Mouse (Mus musculus) adrenal gland, adult (tissue): ENCODE results near the gene Srsf4.

Source experiments
- DNase-seq, 2 experiments: peaks; one replicate each; pipeline ENCODE4 v3.0.0; 2022 to 2023; ENCODE audit warnings: low spot score in 1 of 2; ENCODE audit not compliant: inconsistent age in 2 of 2

Gene Srsf4

DNA sequence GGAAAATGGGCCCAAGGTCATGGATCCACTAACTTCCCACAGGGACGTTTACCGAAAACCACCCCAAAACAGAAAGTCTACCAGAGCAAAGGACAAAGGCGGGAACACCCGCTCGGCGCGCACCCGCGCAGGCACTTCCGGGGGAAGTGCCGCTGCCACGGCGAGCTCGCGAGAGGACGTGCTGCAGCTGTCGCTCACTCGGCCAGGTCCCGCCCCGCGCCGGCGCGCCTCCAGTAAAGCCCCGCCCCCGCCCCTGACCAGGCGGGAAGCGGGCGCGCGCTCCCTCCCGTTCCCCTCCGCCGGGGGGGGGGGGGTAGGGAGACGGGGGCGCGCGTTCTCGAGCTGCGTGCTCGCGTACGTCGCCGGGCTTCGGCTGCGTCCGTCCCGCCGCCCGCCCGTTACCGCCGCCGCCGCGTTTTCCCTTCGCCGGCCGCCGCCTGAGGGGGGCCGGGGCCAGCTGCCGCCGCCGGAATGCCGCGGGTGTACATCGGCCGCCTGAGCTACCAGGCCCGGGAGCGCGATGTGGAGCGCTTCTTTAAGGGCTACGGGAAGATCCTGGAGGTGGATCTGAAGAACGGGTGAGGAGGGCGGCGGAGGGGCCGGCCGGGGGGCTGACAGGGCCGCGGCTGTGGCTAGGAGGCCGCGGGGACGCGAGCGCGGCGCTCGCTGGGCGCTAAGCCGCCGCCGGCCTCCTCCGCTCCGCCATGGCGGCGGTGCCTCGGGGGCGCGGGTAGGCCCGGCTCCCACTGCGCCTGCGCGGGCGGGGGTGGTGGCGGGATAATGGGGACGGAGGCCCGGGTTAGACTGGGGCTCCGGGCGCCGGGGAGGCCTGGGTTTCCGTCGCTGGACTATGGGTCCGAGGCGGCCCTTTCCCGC is at the start of gene Srsf4:
Srsf4 (plus strand) TSS at position 325 of the 876 bp plus-strand sequence.
- DNase-seq, result peak; percentile 96 to 97

DNA sequence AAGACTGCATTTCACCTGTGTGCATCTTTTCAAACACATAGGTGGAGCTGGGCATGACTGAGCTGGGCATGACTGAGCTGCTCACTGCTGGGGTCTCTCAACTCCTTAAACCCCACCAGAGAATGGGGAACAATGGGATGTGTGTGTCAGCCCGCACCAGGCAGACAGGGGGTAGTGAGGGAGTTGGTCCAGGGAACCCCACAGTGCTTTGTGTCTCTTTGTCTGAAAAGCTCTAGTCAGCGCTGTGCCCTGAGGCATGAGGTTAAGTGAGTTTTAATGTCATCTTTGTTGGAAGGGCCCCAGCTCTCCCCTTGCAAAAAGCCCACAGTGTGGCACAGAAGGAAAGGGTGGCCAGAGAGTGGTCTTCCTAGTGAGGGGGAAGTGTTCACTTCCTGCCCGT is 48.5 kb upstream of the Srsf4 start:
- no peak for DNase-seq

DNA sequence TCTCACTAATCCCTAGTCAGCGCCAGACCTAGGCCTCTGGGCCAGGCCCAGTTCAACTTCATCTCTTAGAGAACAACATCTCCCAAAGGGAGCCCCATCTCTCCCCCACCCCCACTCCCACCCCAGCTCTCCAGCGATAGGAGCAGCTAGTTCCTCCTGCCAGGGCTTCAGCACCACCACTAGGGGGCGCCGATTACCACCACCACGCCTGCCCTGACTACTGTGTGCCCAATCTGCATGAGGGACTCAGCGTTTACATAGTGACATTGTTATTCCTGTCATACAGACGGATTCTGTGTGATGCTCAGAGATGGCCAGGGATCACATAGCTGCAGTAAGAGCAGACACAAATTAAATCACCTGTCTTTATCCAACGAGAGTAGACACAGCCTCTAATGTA is 47.6 kb upstream of the Srsf4 start:
- DNase-seq, result peak; percentile 48 to 76

DNA sequence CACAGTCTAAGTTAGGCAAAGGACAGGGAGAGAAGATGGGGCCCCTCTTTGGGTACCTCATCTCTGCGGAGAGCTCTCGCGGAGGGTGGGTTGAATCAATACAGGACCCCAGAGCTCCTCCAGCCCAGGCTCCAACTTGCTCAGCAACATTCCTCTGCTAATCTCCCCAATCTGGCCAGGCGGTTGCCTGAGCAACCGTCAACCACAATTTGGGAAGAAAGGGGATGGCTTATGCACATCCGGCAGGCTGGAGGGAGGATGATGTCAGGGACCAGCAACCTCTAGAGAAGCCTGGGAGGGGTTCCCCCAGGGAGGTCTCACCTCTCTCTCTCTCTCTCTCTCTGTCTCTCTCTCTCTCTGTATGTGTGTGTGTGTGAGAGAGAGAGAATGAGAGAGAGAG is 46.5 kb upstream of the Srsf4 start:
- DNase-seq, result no peak

DNA sequence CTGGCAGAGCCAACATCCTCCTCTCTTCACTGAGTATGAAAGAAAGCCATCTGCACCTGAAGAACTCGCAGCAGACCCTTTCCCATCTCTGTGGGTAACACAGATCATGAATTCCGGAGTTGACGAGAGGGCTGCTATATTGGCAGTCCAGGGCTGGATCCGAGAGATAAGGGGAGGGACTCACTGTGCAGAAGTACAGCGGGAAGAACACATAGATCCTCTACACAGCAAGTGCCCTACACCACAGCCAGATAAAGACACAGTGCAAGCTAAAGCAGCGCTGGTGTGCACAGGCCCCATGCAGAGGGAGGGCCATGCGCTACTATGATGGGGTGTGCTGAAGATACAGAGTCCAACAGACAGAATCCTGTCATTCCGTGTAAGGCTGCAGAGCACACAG is 44.3 kb upstream of the Srsf4 start:
- DNase-seq, result no peak

- DNase-seq, result no peak
These were observed 41.8 kb upstream of the Srsf4 start for GRCm38 (mm10) chr4:131831546-131832045.

DNA sequence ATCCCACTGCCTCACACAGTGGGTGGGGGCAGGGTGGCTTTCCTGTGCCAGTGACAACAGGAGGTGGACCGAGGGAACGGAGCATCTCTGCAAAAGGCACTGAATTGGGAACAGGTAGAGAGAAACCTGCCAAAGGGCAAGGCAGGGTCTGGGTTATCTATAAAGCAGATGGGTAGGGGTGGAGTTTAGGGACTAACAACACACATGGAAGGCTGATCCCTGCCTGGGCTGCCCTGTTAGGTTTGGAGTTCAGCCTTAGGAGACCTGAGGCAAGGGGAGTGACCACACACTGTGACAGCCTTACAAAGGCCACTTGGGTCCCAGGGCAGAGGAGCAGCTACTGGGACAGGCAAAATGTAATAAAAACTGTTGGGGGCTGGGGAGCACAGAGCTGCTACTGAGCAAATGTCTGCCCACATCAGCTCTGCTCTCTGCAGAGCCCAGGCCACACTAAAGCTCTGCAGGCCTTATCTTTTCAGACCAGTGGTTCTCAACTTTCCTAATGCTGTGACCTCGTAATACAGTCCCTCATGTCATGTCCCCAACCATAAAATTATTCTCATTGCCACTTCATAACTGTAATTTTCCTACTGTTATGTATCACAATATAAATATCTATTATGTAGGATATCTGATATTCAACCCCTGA is 40.5 kb upstream of the Srsf4 start:
- DNase-seq, result no peak

DNA sequence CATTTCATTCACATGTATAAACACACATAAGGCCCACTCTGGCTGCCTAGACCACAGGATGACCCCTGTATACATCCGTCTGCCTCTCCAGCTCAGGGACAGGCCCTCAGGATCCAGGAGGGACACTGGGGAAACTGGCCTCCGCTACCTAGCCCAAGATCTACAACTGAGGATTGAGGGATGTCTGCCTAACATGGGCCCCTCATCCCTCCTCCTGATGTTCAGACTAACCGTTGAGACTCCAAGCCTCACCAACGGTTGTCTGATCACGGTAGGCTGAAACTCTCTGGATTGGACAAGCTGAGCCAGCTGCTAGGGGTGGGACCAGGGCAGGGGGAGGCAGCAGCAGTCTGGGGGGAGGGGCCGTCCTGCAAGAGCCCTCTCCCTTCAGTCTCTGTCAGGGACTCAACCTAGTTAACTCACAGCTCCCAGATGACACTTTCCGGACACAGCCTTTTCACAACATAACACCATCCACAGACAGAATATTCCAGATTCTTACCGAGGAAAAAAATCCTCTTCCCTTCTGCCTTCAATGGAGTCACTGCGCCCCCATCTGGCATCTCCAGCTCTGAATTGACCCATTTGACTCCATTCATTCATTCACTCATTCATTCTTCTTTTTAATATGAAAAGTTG is 39.3 kb upstream of the Srsf4 start:
- DNase-seq, result peak; percentile 30 to 59

DNA sequence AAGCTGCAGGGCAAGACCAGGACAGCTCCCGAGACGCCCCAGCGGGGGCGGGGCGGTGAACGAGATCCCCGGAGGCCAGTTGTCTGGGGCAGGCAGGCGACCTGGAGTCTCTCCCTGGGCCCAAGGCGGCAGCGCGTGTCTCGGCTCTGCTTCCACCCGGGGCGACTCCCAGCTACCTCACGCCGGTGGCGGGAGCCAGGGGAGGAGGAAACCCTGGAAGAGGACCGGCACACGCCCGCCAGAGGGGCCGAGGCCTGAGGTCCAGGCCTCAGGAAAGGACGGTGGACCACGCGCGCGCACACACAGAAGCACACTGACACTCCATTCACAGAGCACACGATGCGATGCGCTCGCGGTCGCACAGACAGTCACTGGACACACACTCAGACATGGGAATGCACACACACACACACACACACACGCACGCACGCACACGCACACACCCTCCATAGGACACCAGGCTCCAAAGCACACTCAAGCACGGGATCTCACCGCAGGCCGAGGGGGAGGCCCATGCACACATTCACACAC is 37.0 kb upstream of the Srsf4 start:
- DNase-seq, result peak; percentile 58 to 79

DNA sequence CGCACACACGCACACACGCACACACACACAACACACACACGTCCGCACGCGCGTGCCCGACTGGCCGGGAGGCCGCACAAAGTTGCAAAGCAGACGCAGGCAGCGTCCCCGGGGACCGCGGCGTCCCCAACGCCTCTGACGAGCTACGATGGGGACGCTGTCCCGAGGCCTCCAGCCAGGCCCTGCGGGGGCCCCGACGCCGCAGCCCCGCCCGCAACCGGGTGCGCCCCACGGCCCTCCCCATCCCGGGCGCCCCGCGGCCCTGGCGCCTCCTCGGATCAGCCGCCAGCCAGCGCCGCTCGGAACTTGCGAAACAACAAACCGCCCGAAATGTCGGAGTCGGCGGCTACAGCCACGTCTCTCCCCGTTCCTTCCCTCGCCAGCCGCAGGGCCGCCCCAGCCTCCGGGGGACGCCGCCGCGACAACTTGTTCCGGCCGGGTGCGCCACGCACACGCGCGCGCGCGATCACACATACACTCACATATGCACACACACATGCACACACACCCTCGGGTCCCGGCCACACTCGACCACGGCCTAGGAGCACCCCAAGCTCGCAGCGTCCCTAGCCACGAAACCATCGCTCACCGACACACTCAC is 36.4 kb upstream of the Srsf4 start:
- peak; percentile 51 to 86 for DNase-seq

DNA sequence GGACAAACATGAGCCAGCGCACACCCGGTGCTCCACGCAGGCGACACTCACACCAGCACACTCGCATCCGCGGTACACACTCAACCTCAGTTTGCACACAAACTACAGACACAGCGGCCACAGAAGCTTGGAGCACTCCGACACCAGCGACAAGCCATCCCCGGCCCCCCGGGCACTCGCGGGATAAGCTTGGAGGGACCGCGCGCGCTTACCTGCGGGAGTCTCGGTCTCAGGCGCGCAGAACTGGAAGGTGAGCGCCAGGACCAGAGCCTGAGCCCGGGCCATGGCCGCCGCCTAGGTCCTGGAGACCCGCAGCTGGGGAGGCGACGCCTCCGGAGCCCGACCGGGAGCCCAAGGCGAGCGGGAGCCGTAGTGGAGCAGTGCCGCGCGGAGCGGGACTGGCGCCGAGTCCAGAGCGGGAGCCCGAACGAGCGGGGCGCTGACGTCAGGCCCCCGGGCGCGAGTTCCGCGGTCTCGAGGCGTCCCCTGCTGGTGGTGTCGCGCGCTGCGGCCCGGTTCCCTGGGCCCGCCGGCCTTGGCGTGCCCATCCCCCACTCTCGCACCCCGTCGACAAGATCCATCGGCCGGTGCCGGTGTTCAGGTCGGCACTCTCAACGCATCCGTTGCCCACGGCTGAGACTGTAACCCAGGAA is 35.4 kb upstream of the Srsf4 start, which contains the start of gene Ptpru:
Ptpru (minus strand) TSS at position 417 of the 653 bp plus-strand sequence.
- peak; percentile 92 to 97 for DNase-seq

GRCm38 (mm10) chr4:131843290-131843743 is 30.1 kb upstream of the Srsf4 start, which contains the start of gene Mecr:
Mecr (plus strand) TSS chr4:131843470.
- DNase-seq, result peak; percentile 92 to 98

DNA sequence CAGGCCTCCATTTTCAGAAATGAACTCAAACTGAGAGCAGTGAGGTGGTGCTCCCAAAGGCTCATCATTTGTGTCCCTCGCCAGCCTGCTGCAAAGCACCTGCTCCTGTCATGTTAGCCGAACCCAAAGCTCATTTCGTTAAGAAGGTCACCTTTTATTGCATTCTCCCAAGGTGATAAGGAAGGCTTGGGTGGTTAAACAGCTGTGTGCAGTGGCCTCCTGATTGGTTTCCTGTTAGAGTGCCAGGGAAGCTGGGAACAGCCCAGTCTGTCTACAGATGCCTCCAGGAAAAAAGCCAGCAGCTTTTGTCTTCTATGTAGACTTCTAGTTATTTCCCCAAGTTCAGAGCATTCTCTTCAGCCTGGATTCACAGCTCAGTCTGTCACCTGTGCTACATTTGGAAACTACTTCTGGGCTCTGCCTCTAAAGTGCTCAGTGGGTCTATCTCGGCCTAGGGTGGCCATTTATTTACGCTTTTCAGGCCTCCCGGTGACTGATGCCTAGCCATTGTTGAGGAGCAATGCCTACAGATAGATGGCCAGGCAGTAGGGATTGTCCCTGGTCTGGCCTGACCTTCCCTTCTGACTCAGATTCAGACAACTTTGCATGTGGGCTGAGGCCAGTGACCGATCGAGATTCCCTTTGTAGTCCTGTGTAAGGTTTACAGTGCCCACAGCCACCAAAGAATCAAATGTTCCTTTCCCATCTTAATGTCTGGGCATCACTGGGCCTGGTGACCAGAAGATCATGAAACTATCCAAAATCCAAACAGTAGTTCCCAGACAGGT is 27.2 kb upstream of the Srsf4 start:
- DNase-seq, result no peak

- no peak for DNase-seq
These were observed 25.3 kb upstream of the Srsf4 start for GRCm38 (mm10) chr4:131848082-131848481.

GRCm38 (mm10) chr4:131849986-131850638 is 23.3 kb upstream of the Srsf4 start:
- DNase-seq, result no peak

DNA sequence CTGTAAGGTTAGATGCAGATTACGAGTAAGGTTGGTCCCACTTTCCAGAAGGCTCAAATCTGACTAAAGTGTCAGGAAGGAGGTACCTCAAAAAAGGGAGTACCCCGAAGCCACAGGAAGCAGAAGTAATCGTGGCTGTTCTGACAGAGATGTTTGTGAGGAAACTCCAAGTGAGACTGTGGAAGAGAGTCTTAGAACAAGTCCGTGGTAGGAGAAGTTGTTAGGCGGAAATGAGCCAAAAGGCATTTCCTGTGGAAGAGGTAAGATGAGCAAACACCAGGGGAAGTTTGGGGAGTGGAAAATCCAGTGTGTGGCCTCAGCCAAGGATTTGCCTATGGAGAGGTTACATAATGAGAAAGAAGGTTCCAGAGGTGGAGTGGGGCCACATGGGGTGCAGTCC is 18.5 kb upstream of the Srsf4 start:
- no peak for DNase-seq

DNA sequence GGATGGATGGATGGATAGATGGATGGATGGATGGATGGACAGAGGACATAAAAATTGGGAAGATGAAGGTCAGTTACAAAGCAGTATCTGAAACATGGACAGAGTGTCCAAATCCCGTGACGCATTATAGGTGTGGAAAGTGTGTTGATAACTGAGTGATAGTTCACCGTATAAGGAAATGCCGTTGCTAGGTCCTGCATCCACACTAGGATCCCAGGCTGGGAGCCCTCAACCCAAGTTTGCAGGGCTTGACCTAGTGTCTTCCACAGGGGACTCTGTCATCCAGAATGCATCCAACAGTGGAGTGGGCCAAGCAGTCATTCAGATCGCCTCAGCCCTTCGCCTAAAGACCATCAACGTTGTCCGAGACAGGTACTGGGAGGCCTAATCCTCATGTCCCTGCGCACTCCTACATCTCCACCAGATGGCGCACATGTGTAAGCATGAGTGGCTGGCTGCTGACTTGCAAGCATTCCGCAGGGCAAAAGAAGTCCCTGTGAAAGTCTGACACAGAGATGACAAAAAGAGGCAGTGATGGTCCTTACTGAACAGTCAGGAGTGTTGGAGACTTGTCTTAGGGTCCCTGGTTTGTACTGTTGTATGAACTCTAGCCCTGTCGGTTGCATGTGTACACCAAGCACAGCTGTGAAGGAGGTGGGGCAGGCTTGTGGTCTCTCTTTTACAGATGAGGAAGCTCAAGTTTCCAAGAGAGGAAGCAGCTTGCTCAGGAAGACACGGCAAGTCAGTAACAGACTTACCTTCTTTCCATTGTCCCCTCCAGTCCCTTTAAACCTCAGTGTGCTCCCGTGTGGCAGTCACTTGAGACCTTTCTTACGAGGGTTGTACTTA is 12.7 kb upstream of the Srsf4 start:
- DNase-seq, result peak; percentile 69 to 92

DNA sequence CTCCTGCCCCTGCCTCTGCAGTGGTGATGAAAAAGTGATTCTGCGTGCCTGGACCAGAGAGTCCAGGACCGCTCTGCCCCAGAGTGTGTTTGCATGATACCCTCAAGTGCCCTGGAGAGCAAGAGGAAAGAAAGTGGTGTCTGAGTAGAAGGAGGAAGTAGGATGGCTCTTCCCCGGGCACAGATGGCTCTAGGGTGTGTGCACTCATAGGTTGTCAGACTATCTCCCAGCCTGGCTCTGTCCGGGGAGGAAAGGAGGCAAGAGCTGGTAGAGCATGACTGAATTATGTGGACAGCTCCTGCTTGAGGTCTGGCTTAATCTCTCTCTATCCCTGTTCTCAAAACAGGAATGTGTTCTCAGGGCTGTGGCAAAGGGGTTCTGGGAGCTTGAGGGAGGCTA is 12.1 kb upstream of the Srsf4 start:
- DNase-seq, result no peak
